Mouse (Mus musculus) granulocyte monocyte progenitor cell, adult 5-6 weeks (primary cell): ENCODE data around the gene Sirt7. TPM values are rescaled to one million over a fixed set of nuclear protein-coding genes. Genes with fewer than 3 reads are reported as not detected.

ENCODE experiments used
- ATAC-seq: replicated peaks from 2 replicates; pipeline ENCODE4 v1.8.0; 2016; ENCODE audit warnings: mild to moderate bottlenecking, moderate TSS enrichment, inconsistent platforms; ENCODE audit not compliant: poor library complexity, severe bottlenecking
- total RNA-seq, 2 experiments: library from RNA; stranded (forward) in 1 of 2; stranded (reverse) in 1 of 2; fragments of 200-712, 200-1000 nt in 1 of 2; fragments of >200 nt in 1 of 2; fragmentation: Nextera tagmentation in 1 of 2; gene quantifications; 2 replicates each; pipeline ENCODE4 v1.2.3; 2014 to 2017

The Sirt7 gene
- total RNA-seq (2014; fragmentation: Nextera tagmentation), result 66.1 and 81.1 TPM in 2 replicates
- total RNA-seq (2017), result 57.4 and 75.0 TPM in 2 replicates

- no peak for ATAC-seq
Observed at GRCm38 (mm10) chr11:120625152-120625775, at the start of gene Sirt7. Gene Sirt7 (minus strand): TSS chr11:120625240.

GRCm38 (mm10) chr11:120673594-120674122, 48.6 kb upstream of the Sirt7 start:
- peak; percentile 4; the same call in 1 of the 2 replicates for ATAC-seq

GRCm38 (mm10) chr11:120672687-120673593, 47.9 kb upstream of the Sirt7 start, which contains the start of gene Aspscr1:
Gene Aspscr1 (plus strand): TSS chr11:120672973.
- peak; percentile 93 for ATAC-seq

- no peak for ATAC-seq
Observed at GRCm38 (mm10) chr11:120666617-120667016, 41.6 kb upstream of the Sirt7 start.

- no peak for ATAC-seq
Observed at GRCm38 (mm10) chr11:120665406-120665805, 40.4 kb upstream of the Sirt7 start.

GRCm38 (mm10) chr11:120663714-120664113, 38.7 kb upstream of the Sirt7 start:
- no peak for ATAC-seq

GRCm38 (mm10) chr11:120662759-120663158, 37.7 kb upstream of the Sirt7 start:
- no peak for ATAC-seq

GRCm38 (mm10) chr11:120661076-120661460, 36.0 kb upstream of the Sirt7 start, which contains the start of gene Notum:
Gene Notum (minus strand): TSS chr11:120661175.
- no peak for ATAC-seq

GRCm38 (mm10) chr11:120660301-120661075, 35.4 kb upstream of the Sirt7 start:
- ATAC-seq, result peak; percentile 44

- no peak for ATAC-seq
Observed at GRCm38 (mm10) chr11:120659509-120660300, 34.7 kb upstream of the Sirt7 start.

GRCm38 (mm10) chr11:120658876-120659410, 33.9 kb upstream of the Sirt7 start:
- peak; percentile 63 for ATAC-seq

- ATAC-seq, result no peak
Observed at GRCm38 (mm10) chr11:120657301-120657700, 32.3 kb upstream of the Sirt7 start.

GRCm38 (mm10) chr11:120654741-120655140, 29.7 kb upstream of the Sirt7 start:
- ATAC-seq, result no peak

GRCm38 (mm10) chr11:120651872-120652271, 26.8 kb upstream of the Sirt7 start:
- no peak for ATAC-seq

GRCm38 (mm10) chr11:120648001-120648476, 23.0 kb upstream of the Sirt7 start, which contains the start of gene Myadml2:
Gene Myadml2 (minus strand): TSS chr11:120648158.
- peak; percentile 44 for ATAC-seq

GRCm38 (mm10) chr11:120647047-120647830, 22.2 kb upstream of the Sirt7 start:
- ATAC-seq, result no peak

GRCm38 (mm10) chr11:120643601-120643987, 18.6 kb upstream of the Sirt7 start, which contains the start of gene Pycr1:
Gene Pycr1 (minus strand): TSS chr11:120643769.
- peak; percentile 87 for ATAC-seq
